Mouse (Mus musculus) stomach, embryonic 14.5 days (tissue): ENCODE data around the gene Cenpu. TPM values are rescaled to one million over a fixed set of nuclear protein-coding genes. Genes with fewer than 3 reads are reported as not detected.

Source experiments
- ATAC-seq: fragments of 200-750 bp; cut with Nextera tagmentation; 2 replicates; pipeline ENCODE4 v1.8.0; 2017; ENCODE audit warnings: low read depth, moderate TSS enrichment; ENCODE audit not compliant: insufficient number of reproducible peaks, insufficient read depth, low FRiP score
- H3K27ac ChIP-seq: fragments of 300-500 bp; sonication (generic); 2 replicates; pipeline ENCODE4 v1.5.1; 2014; ENCODE audit warnings: mild to moderate bottlenecking, low read length, moderate library complexity, mixed read lengths
- H3K27me3 ChIP-seq: fragments of 300-500 bp; sonication (generic); 2 replicates; pipeline ENCODE4 v1.6.1; 2014; ENCODE audit warnings: low read length, control low read depth, mixed read lengths; ENCODE audit not compliant: control insufficient read depth, insufficient read depth
- H3K36me3 ChIP-seq: fragments of 300-500 bp; sonication (generic); 2 replicates; pipeline ENCODE4 v1.6.1; 2014; ENCODE audit warnings: mild to moderate bottlenecking, control low read depth, low read length, moderate library complexity, mixed read lengths; ENCODE audit not compliant: control insufficient read depth, insufficient read depth
- H3K4me1 ChIP-seq: fragments of 300-500 bp; sonication (generic); 2 replicates; pipeline ENCODE4 v1.6.1; 2014; ENCODE audit warnings: low read length, control low read depth, mixed read lengths; ENCODE audit not compliant: control insufficient read depth, insufficient read depth
- H3K4me2 ChIP-seq: fragments of 300-500 bp; sonication (generic); replicated peaks from 2 replicates; pipeline ENCODE4 v1.6.1; 2014; ENCODE audit warnings: low read depth, low read length, control low read depth
- H3K4me3 ChIP-seq: fragments of 300-500 bp; sonication (generic); 2 replicates; pipeline ENCODE4 v1.5.1; 2014; ENCODE audit warnings: low read depth, low read length, control low read depth
- H3K9ac ChIP-seq: fragments of 300-500 bp; sonication (generic); replicated peaks from 2 replicates; pipeline ENCODE4 v1.6.1; 2014; ENCODE audit warnings: low read depth, mild to moderate bottlenecking, control low read depth, low read length, moderate library complexity, mixed read lengths
- H3K9me3 ChIP-seq: fragments of 300-500 bp; sonication (generic); 2 replicates; pipeline ENCODE4 v1.6.1; 2016; ENCODE audit warnings: low read depth, low read length, control low read depth; ENCODE audit not compliant: control insufficient read depth
- WGBS: fragments of 180-500 bp; shearing (Covaris S2); extraction: QIAGEN DNeasy Blood & Tissue Kit; methylation state at CpG from one replicate; pipeline ENCODE4 v1.1.7; 2014; 5-methylcytosine and 5-hydroxymethylcytosine counted together
- polyA plus RNA-seq: library from polyadenylated mRNA; unstranded; fragments of >200 nt; fragmentation: Nextera tagmentation; extraction: Ambion mirVana; gene quantifications from 2 replicates; pipeline ENCODE4 v1.2.1, GENCODE M21; 2014

Gene Cenpu
- polyA plus RNA-seq, 1 experiment from 2014 or later: 14.4 TPM

- H3K4me1 ChIP-seq: no peaks in the 10 kb centered on the region
- H3K27me3 ChIP-seq: no peaks in the 10 kb centered on the region
- no peak overlapping the region for H3K27ac ChIP-seq
- 87% methylated on average over 16 of the region's 16 CpGs for WGBS
- no peak overlapping the region for H3K4me3 ChIP-seq
- no peak overlapping the region for H3K4me2 ChIP-seq
- no peak overlapping the region for H3K9ac ChIP-seq
- H3K9me3 ChIP-seq: no peaks in the 10 kb centered on the region
- peaks cover 5% of the 10 kb centered on the region; the same call in 1 of the 2 replicates for H3K36me3 ChIP-seq
- ATAC-seq: no peak
Observed at GRCm38 (mm10) chr8:46562333-46562732, 10.5 kb downstream of the Cenpu start.

GRCm38 (mm10) chr8:46566914-46567529 is 15.2 kb downstream of the Cenpu start:
- WGBS: 88% methylated on average over 7 of the region's 7 CpGs

GRCm38 (mm10) chr8:46567946-46568345 is 16.1 kb downstream of the Cenpu start:
- WGBS: 88% methylated on average over 8 of the region's 8 CpGs
- no peaks in the 10 kb centered on the region for H3K9me3 ChIP-seq
- 0 out of 2 replicates have a peak, but pooled peaks cover 3% of the 10 kb centered on the region for H3K4me1 ChIP-seq
- H3K36me3 ChIP-seq: peaks cover 5% of the 10 kb centered on the region; the same call in 1 of the 2 replicates
- H3K27ac ChIP-seq: no peak overlapping the region
- no peak for ATAC-seq
- no peak overlapping the region for H3K4me3 ChIP-seq
- H3K9ac ChIP-seq: no peak overlapping the region
- no peak overlapping the region for H3K4me2 ChIP-seq
- no peaks in the 10 kb centered on the region for H3K27me3 ChIP-seq

More at GRCm38 (mm10) chr8:46566914-46567529, 15.2 kb downstream of the Cenpu start:
- Histone ChIP-seq H3K36me3 (peaks cover 5% of the 10 kb centered on the region; the same call in 1 of the 2 replicates), H3K4me2 (no peak overlapping the region), H3K27me3 (no peaks in the 10 kb centered on the region), H3K27ac (no peak overlapping the region), H3K4me3 (no peak overlapping the region), H3K9me3 (no peaks in the 10 kb centered on the region), H3K4me1 (0 out of 2 replicates have a peak, but pooled peaks cover 3% of the 10 kb centered on the region), H3K9ac (no peak overlapping the region)
- no peak for ATAC-seq

- no peak overlapping the region for H3K4me2 ChIP-seq
- no peak for ATAC-seq
- H3K36me3 ChIP-seq: peaks cover 1% of the 10 kb centered on the region; the same call in 1 of the 2 replicates
- no peaks in the 10 kb centered on the region for H3K9me3 ChIP-seq
- 0 out of 2 replicates have a peak, but pooled peaks cover 3% of the 10 kb centered on the region for H3K4me1 ChIP-seq
- no peak overlapping the region for H3K4me3 ChIP-seq
- no peaks in the 10 kb centered on the region for H3K27me3 ChIP-seq
- 79% methylated on average over 2 of the region's 2 CpGs for WGBS
- no peak overlapping the region for H3K9ac ChIP-seq
- no peak overlapping the region for H3K27ac ChIP-seq
Observed at GRCm38 (mm10) chr8:46568942-46569341, 17.1 kb downstream of the Cenpu start.

GRCm38 (mm10) chr8:46569659-46570441 is 18.0 kb downstream of the Cenpu start:
- no peaks in the 10 kb centered on the region for H3K27me3 ChIP-seq
- H3K4me2 ChIP-seq: no peak overlapping the region
- no peaks in the 10 kb centered on the region for H3K9me3 ChIP-seq
- H3K27ac ChIP-seq: no peak overlapping the region
- no peak overlapping the region for H3K9ac ChIP-seq
- no peak overlapping the region for H3K4me3 ChIP-seq
- H3K4me1 ChIP-seq: 0 out of 2 replicates have a peak, but pooled peaks cover 3% of the 10 kb centered on the region
- WGBS: 77% methylated on average over 19 of the region's 19 CpGs
- H3K36me3 ChIP-seq: peaks cover 10% of the 10 kb centered on the region
- no peak for ATAC-seq

GRCm38 (mm10) chr8:46570673-46571072 is 18.8 kb downstream of the Cenpu start:
- Histone ChIP-seq H3K4me2 (no peak overlapping the region), H3K27ac (no peak overlapping the region), H3K9me3 (no peaks in the 10 kb centered on the region), H3K27me3 (no peaks in the 10 kb centered on the region), H3K9ac (no peak overlapping the region), H3K4me1 (0 out of 2 replicates have a peak, but pooled peaks cover 3% of the 10 kb centered on the region), H3K36me3 (peaks cover 10% of the 10 kb centered on the region), H3K4me3 (no peak overlapping the region)
- peak; percentile 74; the same call in 1 of the 2 replicates for ATAC-seq
- 76% methylated on average over 10 of the region's 14 CpGs for WGBS

- peaks cover 27% of the 10 kb centered on the region for H3K36me3 ChIP-seq
- 0 out of 2 replicates have a peak, but pooled peaks cover 3% of the 10 kb centered on the region for H3K4me1 ChIP-seq
- no peak for ATAC-seq
- no peak overlapping the region for H3K27ac ChIP-seq
- H3K4me2 ChIP-seq: no peak overlapping the region
- WGBS: 92% methylated on average over 2 of the region's 2 CpGs
- H3K4me3 ChIP-seq: no peak overlapping the region
- no peaks in the 10 kb centered on the region for H3K9me3 ChIP-seq
- no peak overlapping the region for H3K9ac ChIP-seq
- no peaks in the 10 kb centered on the region for H3K27me3 ChIP-seq
Observed at GRCm38 (mm10) chr8:46573446-46573845, 21.6 kb downstream of the Cenpu start.

GRCm38 (mm10) chr8:46573964-46574363 is 22.1 kb downstream of the Cenpu start:
- 80% methylated on average over 2 of the region's 2 CpGs for WGBS
- no peak overlapping the region for H3K27ac ChIP-seq
- no peak overlapping the region for H3K9ac ChIP-seq
- no peaks in the 10 kb centered on the region for H3K9me3 ChIP-seq
- no peak overlapping the region for H3K4me3 ChIP-seq
- H3K27me3 ChIP-seq: no peaks in the 10 kb centered on the region
- 0 out of 2 replicates have a peak, but pooled peaks cover 3% of the 10 kb centered on the region for H3K4me1 ChIP-seq
- ATAC-seq: peak; percentile 53; the same call in 1 of the 2 replicates
- no peak overlapping the region for H3K4me2 ChIP-seq
- peaks cover 29% of the 10 kb centered on the region for H3K36me3 ChIP-seq
